Comparison of ENCODE assay signal across 9 mouse cellular contexts in the genomic region with DNA sequence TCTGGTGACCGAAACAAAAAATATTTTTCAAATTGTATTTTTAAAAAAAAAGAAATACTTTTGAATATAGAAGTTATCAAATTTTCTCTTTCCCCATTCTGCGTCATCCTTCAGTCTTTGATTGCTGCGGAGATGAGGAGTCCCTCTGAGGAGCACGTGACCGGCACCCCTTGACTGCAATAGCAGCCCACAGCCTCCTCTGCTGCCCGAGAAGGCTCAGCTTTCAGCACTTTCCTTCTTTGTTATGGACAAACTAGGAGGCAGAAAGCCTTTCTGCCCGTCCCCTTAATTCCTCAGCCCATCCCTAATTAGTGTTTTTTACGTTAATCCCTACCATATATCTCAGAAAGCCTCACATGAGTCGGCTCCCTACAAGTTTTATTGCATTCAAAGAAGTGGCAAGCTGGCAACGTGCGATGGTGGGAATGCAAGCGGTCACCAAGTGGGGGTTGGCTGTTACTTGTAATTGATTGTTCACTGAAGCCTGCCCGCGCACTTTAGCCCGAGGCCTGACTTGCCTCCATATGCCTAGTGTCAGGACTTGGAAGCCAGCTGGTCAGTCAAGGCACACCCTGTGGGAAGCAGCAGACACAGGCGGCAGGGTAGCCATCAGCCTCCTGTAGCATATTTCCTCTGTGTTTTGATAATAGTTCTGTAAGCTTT.
DNase-seq lines count a peak whose midpoint lies in the region; ATAC-seq lines count a peak whose summit lies in the region.
"Had no signal": no experiment of that assay in that cellular context is flagged by ENCODE, and none has a peak within 500 bp of the region (broad histone marks: within the 10 kb centered on the region; RNA-seq: fewer than 3 reads in every experiment).

No protein-coding gene starts in this region.

- DNase-seq in heart, postnatal 25 days (ENCODE audit: low spot score) = no peak
- peak; percentile 50 for DNase-seq in cerebellum, adult 11 months
- peak; percentile 69 for DNase-seq in midbrain, embryonic 14.5 days
- no peak for DNase-seq in layer of hippocampus, adult 9-11 months
- no peak for DNase-seq in left cerebral cortex, adult 9 months (ENCODE audit: low spot score in 2 of 2)
- no peak for DNase-seq in right cerebral cortex, adult 2 months (ENCODE audit: low spot score in 2 of 2)

- peak overlapping the region; percentile 50 for H3K4me2 ChIP-seq in heart, embryonic 11.5 days
- peak overlapping the region; percentile 43 for H3K4me2 ChIP-seq in forebrain, embryonic 16.5 days (ENCODE audit: low read length)
- peak overlapping the region; percentile 31 for H3K4me2 ChIP-seq in midbrain, embryonic 14.5 days (ENCODE audit: low read length)

- H3K4me3 ChIP-seq in heart, embryonic 11.5 days (ENCODE audit: low read depth, low read length) = no peak overlapping the region
- H3K4me3 ChIP-seq in forebrain, embryonic 16.5 days (replicated peaks; ENCODE audit: low read length) = peak overlapping the region; percentile 10; the same call in 1 of the 2 replicates
- H3K4me3 ChIP-seq in midbrain, embryonic 14.5 days (replicated peaks; ENCODE audit: low read depth, low read length) = no peak overlapping the region
- H3K4me3 ChIP-seq: erythroblast, embryonic 14.5 days had no signal

- H3K36me3 ChIP-seq in heart, embryonic 11.5 days (ENCODE audit: control insufficient read depth, insufficient read depth, low read length) = no peaks in the 10 kb centered on the region
- no peaks in the 10 kb centered on the region for H3K36me3 ChIP-seq in forebrain, embryonic 16.5 days (ENCODE audit: control insufficient read depth, insufficient read depth)
- no peaks in the 10 kb centered on the region for H3K36me3 ChIP-seq in midbrain, embryonic 14.5 days (ENCODE audit: control insufficient read depth, insufficient read depth, low read length)

- no peak overlapping the region for H3K27ac ChIP-seq in heart, embryonic 11.5 days (ENCODE audit: low read depth, low read length)
- no peak overlapping the region for H3K27ac ChIP-seq in forebrain, embryonic 16.5 days (ENCODE audit: low read length)
- H3K27ac ChIP-seq in midbrain, embryonic 14.5 days (replicated peaks; ENCODE audit: low read depth, low read length) = peak overlapping the region; percentile 10; the same call in 1 of the 2 replicates

- no peak for ATAC-seq in heart, embryonic 11.5 days (replicated peaks; ENCODE audit: insufficient number of reproducible peaks, low FRiP score, low TSS enrichment)
- peak; percentile 73 for ATAC-seq in forebrain, embryonic 16.5 days
- ATAC-seq in midbrain, embryonic 14.5 days (ENCODE audit: low FRiP score, low TSS enrichment) = peak; percentile 69; the same call in 1 of the 2 replicates

- 9% methylated on average over 16 of the region's 16 CpGs for WGBS in heart, embryonic 11.5 days (ENCODE audit: insufficient replicate concordance)
- 8% methylated on average over 16 of the region's 16 CpGs for WGBS in forebrain, embryonic 16.5 days
- WGBS in midbrain, embryonic 14.5 days = 5% methylated on average over 16 of the region's 16 CpGs

- no peak overlapping the region for H3K9ac ChIP-seq in heart, embryonic 11.5 days (ENCODE audit: low read depth, low read length)
- H3K9ac ChIP-seq in forebrain, embryonic 16.5 days (replicated peaks; ENCODE audit: low read depth, low read length) = 0 out of 2 replicates have a peak overlapping the region, but pooled peaks have one; percentile 27
- H3K9ac ChIP-seq in midbrain, embryonic 14.5 days (replicated peaks; ENCODE audit: low read length) = no peak overlapping the region

- intact Hi-C loops in heart, postnatal 25 days (cut with DNase I) = no loop called here

- H3K9me3 ChIP-seq in heart, embryonic 11.5 days (replicated peaks; ENCODE audit: control insufficient read depth, low read length) = no peaks in the 10 kb centered on the region
- H3K9me3 ChIP-seq in forebrain, embryonic 16.5 days (ENCODE audit: control insufficient read depth, low read length) = no peaks in the 10 kb centered on the region
- no peaks in the 10 kb centered on the region for H3K9me3 ChIP-seq in midbrain, embryonic 14.5 days (ENCODE audit: control insufficient read depth, low read length)

- no peaks in the 10 kb centered on the region for H3K4me1 ChIP-seq in heart, embryonic 11.5 days (ENCODE audit: control insufficient read depth, insufficient read depth, low read length)
- peaks cover 8% of the 10 kb centered on the region for H3K4me1 ChIP-seq in forebrain, embryonic 16.5 days (replicated peaks; ENCODE audit: control insufficient read depth, insufficient read depth, low read length)
- peaks cover 19% of the 10 kb centered on the region for H3K4me1 ChIP-seq in midbrain, embryonic 14.5 days (ENCODE audit: control insufficient read depth, insufficient read depth, low read length)

- no peaks in the 10 kb centered on the region for H3K27me3 ChIP-seq in heart, embryonic 11.5 days (ENCODE audit: control insufficient read depth, insufficient read depth, low read length)
- H3K27me3 ChIP-seq in forebrain, embryonic 16.5 days (replicated peaks; ENCODE audit: control insufficient read depth, insufficient read depth, low read length) = 0 out of 2 replicates have a peak, but pooled peaks cover 5% of the 10 kb centered on the region
- no peaks in the 10 kb centered on the region for H3K27me3 ChIP-seq in midbrain, embryonic 14.5 days (ENCODE audit: control insufficient read depth, insufficient read depth, low read length)

Comparison
In these comparisons a context has a peak if more than half of its experiments do, and no peak if none do; other contexts are left out.
1. DNase-seq: peak in cerebellum, adult 11 months (single experiment) and midbrain, embryonic 14.5 days (single experiment); none in heart, postnatal 25 days (single experiment), layer of hippocampus, adult 9-11 months (single experiment), left cerebral cortex, adult 9 months (0 of 2) and right cerebral cortex, adult 2 months (0 of 2).
2. Peak in every context shown above with its lines, with median percentiles within 50 percentile points of each other: H3K4me2 ChIP-seq.